Mouse (Mus musculus) v-Abl transformed pro-B cells (cell line): Measurements from ENCODE around the gene Bola3.

Experiments
- in situ Hi-C, 2 experiments: fragments of 400-800 bp; cut with MboI; formaldehyde crosslinking; loops; one replicate each; pipeline ENCODE4 v1.15.1; 2025; ENCODE audit not compliant: unreplicated experiment in 2 of 2

Gene Bola3

DNA sequence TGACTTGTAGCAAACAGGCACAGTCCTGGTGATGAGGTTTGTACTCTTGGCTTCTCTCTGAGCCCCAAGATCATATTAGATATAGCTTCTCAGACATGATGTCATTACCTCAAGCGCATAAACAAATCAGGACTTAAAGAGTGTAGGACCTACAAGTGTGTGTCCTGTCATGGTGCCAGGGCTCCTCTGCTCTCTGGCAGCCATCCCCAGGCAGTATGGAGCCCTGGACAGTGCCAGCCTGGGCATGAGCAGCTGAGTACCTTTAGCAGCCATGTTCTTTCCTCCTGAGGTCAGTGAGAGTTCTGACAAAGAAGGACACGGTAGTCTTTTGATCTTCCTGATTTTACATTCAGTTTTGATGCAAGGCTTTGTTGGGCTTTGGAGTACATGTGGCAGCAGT is 6.0 kb upstream of the Bola3 start:
- in situ Hi-C loops = loop anchor here in 1 of 2 experiments (25.0 kb wide), 1 partner anchor 619 kb away; no protein-coding TSS in a partner anchor

DNA sequence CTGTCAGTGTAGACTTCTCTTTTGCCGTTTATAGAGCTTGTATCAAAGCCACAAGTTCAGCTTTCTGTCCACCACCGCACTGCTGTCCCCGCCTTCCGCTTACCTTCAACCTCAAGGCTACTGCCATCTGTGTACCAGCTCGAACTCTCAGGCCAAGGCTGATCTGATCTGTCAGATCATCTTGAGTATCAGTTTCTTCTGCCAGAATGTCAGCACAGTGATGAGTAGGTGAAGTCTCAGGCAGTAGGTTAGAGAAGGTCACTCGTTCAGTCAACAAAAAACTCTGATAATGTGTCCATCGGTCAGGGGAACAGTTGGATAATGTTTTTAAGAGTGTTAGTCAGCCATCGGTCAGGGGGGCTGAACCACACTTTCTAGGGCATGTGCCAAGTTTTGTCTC is 3.7 kb upstream of the Bola3 start:
- in situ Hi-C loops = loop anchor here in 1 of 2 experiments (25.0 kb wide), 1 partner anchor 617 kb away; no protein-coding TSS in a partner anchor

- in situ Hi-C loops = loop anchor here in 1 of 2 experiments (25.0 kb wide), 1 partner anchor 614 kb away; no protein-coding TSS in a partner anchor
These were observed 1.0 kb upstream of the Bola3 start for GRCm38 (mm10) chr6:83347916-83348315.

- in situ Hi-C loops = loop anchor here in 1 of 2 experiments (25.0 kb wide), 1 partner anchor 613 kb away; no protein-coding TSS in a partner anchor
These were observed 469 bp downstream of the Bola3 start for GRCm38 (mm10) chr6:83349274-83349958.

DNA sequence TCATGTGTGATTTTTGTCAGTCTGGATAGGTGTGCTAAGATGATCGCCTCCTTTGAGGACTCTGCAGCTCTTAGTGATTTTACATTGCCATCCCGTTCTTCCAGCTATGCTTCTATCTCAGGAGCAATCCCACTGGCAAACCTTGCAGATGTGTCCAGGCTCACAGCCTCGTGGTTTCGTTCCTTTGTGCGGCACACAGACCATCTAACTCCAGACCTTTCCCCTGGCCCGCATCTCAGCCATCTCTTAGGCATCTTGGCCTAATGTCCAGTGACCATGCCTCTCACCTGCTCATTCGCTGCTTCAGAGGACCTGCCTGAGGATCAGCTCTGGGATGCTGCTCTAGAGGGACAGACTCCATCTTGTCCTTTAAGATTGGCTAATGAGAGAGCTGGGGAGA is 1.2 kb downstream of the Bola3 start:
- in situ Hi-C loops = loop anchor here (5.0 kb wide), 2 partner anchors 322 to 327 kb away; partner anchors contain the start of gene Cd207 (in 1 of the 2)

DNA sequence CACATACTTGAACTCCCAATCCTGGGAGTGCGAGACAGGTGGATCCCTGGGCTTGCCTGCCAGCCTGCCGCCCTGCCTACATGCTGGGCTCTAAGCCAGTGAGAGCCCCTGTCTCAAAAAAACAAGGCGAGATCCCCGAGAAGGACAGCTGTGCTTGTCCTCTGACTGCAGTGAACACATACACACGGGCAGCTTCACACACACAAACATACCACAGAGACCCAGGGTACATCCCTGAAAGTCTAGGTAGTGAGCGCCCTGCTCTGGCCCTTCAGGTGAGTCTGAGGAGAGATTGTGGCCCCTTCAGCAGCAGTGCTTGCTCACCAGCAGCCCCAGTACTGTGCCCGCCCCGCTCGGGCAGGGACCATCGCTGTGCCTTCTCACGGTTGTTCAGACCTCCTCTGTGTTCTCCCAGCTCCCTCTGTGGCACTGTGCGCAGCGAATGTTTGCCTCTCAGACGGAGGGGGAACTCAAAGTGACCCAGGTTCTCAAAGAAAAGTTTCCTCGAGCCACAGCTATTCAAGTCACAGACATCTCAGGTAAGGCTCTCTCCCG is 2.0 kb downstream of the Bola3 start:
- in situ Hi-C loops = loop anchor here (5.0 kb wide), 2 partner anchors 321 to 326 kb away; partner anchors contain the start of gene Cd207 (in 1 of the 2)

DNA sequence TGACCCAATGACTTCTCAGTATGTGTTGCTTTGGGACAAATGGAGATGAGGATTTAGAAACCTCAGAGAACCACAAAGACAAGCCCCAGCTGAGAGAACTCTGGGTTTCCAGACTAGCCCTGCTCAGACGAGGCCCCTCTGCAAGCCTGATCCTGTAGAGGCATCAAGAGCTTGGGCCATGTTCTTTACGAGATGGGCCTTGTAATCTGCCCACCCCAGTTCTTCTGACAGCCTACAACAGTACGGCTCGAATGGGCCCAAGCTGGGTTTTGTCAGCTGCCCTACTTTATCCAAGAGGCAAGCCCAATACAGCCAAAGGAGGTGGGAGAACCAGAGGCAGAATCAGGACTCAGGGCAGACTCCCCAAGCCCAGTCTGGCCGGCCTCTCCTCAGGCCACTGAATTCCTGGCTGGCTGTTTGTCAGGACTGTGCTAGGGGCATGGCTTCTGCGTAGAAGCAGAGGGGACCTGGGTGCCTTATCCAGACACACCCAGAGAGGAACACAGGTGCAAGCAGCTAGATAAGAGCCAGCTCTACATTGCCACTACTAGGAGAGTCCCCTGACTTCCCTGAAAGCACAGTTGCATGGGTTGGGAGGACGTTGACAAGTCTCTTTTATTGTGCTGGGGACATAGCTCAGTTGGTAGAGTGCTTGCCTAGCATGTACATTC is 2.7 kb downstream of the Bola3 start:
- in situ Hi-C loops = loop anchor here (5.0 kb wide), 2 partner anchors 321 to 326 kb away; partner anchors contain the start of gene Cd207 (in 1 of the 2)

GRCm38 (mm10) chr6:83352666-83353410 is 3.9 kb downstream of the Bola3 start:
- in situ Hi-C loops = loop anchor here (5.0 kb wide), 2 partner anchors 319 to 324 kb away; partner anchors contain the start of gene Cd207 (in 1 of the 2)

DNA sequence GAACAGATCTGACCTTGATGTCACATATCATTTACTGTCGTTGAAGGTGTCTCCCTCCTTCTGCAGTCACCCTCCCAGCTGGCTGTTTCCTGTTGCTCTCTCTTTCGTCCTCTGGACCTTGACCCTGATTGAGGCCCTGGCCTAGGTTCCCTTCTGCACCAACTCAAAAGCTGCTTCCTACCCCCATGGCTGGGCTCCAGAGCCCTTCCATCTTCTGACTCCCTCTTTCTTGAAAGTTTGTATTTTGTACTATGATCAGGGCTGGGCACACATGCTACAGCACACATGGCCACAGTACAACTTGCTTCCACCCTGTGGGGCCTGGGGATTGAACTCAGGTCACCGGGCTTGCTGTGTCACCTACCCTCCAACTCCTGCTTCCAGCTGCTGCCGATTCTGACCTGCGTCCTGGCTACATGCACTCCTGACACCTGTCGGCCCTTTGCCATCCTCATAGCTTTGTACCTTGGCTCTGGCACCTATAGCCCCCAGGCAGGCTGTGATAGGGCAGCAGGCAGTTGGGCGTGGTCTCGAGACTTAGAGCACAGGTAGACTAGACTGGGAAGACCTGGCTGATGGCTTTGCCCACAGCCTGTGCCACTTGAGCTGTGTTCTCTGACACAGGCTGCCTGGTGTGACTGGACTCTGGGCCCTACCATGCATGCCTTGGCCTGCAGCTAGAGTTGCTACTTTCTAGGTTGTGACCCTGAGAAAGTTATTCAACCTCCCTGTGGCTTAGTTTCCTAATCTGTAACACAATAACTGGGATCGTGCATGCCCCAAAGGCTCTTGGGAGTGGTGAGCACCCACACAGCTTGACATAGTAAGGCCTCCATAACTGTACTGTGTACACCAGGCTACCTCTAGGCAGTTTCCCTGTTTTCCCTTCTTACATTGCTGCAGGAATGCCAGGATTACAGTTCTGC is 6.2 kb downstream of the Bola3 start:
- in situ Hi-C loops = loop anchor here (5.0 kb wide), 3 partner anchors 157 to 322 kb away; partner anchors contain the start of gene Cd207 (in 1 of the 2)

DNA sequence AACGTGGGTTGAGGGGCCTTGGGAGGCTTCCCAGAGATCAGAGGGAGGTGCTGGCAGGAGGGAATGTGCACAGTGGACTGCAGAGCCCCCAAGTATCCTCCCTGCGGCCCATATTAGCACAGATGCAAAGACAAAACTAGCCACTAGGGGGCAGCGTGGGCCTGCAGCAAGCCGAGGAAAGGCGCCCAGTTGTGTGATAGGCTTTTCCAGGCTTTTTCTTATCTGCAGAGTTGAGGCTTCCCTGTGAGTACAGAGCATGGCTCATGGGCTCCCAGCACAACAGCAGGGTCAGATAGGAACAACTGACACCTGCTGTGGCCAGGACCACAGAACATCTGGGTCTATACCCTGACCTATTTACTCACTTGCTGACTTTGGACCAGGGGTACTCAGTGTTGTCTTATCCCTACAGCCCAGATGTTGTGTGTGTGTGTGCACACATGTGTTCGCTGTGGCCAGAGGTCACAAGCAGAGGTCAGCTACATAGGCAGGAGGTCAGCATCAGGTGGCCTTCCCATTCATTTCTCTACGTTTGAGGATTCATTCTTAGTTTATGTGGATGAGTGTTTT is 7.7 kb downstream of the Bola3 start:
- in situ Hi-C loops = loop anchor here (5.0 kb wide), 1 partner anchor 156 kb away; no protein-coding TSS in a partner anchor

GRCm38 (mm10) chr6:83357436-83357835 is 8.5 kb downstream of the Bola3 start:
- in situ Hi-C loops = loop anchor here (5.0 kb wide), 1 partner anchor 155 kb away; no protein-coding TSS in a partner anchor

DNA sequence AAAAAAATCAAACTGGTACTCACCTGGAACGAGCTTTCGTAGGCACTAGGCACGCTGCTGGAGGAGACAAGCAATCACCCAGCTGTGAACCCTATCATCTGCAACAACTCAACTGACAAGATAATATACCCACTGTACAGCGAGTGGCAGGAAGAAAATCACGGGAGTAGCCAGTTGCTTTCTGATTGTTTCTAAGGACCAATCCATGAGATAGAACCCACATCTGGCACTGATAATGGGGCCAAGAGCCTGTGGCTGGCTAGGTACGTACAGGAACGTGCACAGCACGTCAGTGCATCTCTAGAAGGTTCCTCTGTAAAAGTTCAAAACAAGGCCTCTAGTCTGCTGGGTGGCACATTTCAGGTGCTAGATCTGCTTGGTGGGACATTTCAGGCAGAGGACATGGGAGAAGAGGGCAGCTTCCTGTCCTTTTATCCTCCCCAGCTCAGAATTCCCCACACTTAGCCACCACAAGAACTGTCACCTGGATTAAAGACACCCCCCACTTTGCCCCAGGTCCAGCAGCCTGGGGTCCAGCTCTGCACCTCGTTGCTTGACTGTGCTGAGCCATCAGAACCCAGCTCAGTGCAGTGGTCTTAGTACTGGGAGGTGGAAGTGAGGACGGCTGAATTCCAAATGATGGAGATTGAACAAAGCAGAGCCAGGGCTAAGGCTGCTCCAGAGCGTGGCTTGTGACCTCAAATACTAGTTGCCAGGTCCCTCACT is 12.7 kb downstream of the Bola3 start:
- in situ Hi-C loops = no loop called here

GRCm38 (mm10) chr6:83363075-83363474 is 14.1 kb downstream of the Bola3 start:
- in situ Hi-C loops = no loop called here

GRCm38 (mm10) chr6:83370316-83370965 is 21.5 kb downstream of the Bola3 start:
- in situ Hi-C loops = no loop called here

DNA sequence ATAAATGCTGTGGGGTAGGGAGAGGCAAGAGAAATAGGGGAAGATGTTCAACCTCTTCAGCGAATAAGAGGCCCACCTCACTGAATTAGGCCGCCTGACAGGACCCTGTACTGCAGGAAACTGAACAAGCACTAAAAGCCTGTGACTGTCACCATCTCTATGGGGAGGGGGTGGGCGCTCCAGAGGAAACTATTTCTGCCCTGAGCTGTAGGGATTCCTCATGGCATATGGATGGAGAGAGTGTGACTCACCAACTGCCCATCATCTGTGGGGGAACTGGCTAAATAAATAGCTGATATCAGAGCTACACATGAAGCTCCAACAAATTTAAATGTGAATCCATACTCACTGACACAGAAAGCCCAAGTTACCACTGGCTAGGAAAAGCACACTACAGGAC is 22.4 kb downstream of the Bola3 start:
- in situ Hi-C loops = no loop called here

DNA sequence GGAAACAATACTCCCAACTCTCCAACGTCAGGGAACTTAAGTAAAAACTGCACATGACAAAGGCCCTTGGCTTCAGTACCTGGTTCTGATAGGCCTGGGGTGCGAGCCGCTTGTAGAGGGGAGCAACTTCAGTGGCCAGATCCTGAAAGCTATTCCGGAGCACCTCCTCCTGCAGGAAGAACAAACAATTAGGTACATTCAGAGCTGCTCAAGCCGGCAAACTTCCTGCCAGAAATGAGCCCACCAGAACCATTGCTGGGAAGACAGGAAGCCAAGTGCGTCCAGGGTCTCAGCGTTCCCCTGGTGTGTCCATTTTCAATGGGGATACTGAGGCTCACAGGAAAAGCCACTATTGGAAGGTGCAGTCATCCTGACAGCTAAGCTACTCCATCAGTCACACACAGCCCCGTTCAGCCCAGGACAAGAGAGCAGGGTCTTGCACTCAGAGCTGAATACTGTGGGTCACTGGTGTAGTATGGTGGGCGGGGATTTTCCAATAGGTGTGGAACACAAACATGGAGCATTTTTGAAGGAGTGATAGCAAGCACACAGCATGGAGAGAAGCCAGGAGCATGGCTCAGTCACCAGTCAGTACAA is 24.9 kb downstream of the Bola3 start:
- in situ Hi-C loops = no loop called here
